ENCODE assay signal across 8 mouse cellular contexts in the genomic region with DNA sequence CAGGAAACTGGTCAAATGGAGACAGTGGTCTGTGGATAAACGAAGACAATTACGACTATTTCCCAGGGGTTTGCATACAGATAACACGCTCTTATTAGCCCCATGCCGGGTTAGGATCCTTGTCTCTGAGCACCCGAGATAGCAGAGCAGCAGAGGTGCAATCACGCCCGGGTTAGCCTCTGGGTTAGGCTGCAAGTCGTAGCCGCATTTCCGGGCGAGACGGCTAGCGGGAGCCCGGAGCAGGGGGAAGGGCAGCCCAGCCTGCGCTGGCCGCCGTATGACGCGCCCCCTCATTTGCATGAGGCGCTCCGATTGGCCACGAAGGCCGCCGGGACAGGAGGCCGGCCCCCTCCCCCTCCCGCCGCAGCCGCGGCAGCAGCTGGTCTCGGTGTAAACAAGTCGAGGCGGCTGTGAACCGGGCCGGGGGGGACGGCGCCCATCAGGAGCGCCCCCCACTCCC. TPM values are rescaled to one million over a fixed set of nuclear protein-coding genes. Genes with fewer than 3 reads are reported as not detected.
A peak's percentile ranks its signal among the peaks of the same experiment; 100 is the strongest.
DNase-seq lines count a peak whose midpoint lies in the region; ATAC-seq and TF ChIP-seq lines count a peak whose summit lies in the region.

A gene (plus strand): TSS at position 358 of the 460 bp plus-strand sequence.

- H3K9me3 ChIP-seq in erythroblast, embryonic 14.5 days (ENCODE audit: control insufficient read depth, low read length), result no peaks in the 10 kb centered on the region
- no peaks in the 10 kb centered on the region for H3K9me3 ChIP-seq in heart, embryonic 11.5 days (replicated peaks; ENCODE audit: control insufficient read depth, low read length)
- no peaks in the 10 kb centered on the region for H3K9me3 ChIP-seq in kidney, embryonic 16.5 days (ENCODE audit: low read length)
- no peaks in the 10 kb centered on the region for H3K9me3 ChIP-seq in liver, embryonic 11.5 days (ENCODE audit: control insufficient read depth, low read length)
- H3K9me3 ChIP-seq in stomach, embryonic 14.5 days (ENCODE audit: control insufficient read depth, low read depth, low read length), result no peaks in the 10 kb centered on the region

- no peaks in the 10 kb centered on the region for H3K79me2 ChIP-seq in myocyte (ENCODE audit: control insufficient read depth, insufficient read depth)

- TF ChIP-seq POLR2A in myocyte (IDR thresholded peaks at IDR 0.05; ENCODE audit: insufficient read length, low read depth), result peak; percentile 64

- ATAC-seq in heart, embryonic 11.5 days (replicated peaks; ENCODE audit: insufficient number of reproducible peaks, low FRiP score, low TSS enrichment), result peak; percentile 87
- ATAC-seq in kidney, embryonic 16.5 days (ENCODE audit: low FRiP score, low TSS enrichment), result peak; percentile 91
- ATAC-seq in liver, embryonic 11.5 days (replicated peaks; ENCODE audit: low FRiP score), result peak; percentile 90
- ATAC-seq in stomach, embryonic 14.5 days (ENCODE audit: insufficient number of reproducible peaks, insufficient read depth, low FRiP score, low read depth), result peak; percentile 94

- peak within 1 kb of the TSS; percentile 7 for H3ac ChIP-seq in myocyte (ENCODE audit: control insufficient read depth, insufficient read length)

- H3K4me2 ChIP-seq in heart, embryonic 11.5 days, result peak within 1 kb of the TSS; percentile 78
- H3K4me2 ChIP-seq in kidney, embryonic 16.5 days (replicated peaks; ENCODE audit: low read depth, low read length), result peak within 1 kb of the TSS; percentile 97
- H3K4me2 ChIP-seq in liver, embryonic 11.5 days, result peak within 1 kb of the TSS; percentile 94
- H3K4me2 ChIP-seq in myocyte (ENCODE audit: low read depth), result peak within 1 kb of the TSS; percentile 99
- peak within 1 kb of the TSS; percentile 88 for H3K4me2 ChIP-seq in stomach, embryonic 14.5 days (replicated peaks; ENCODE audit: low read depth, low read length)

- peak within 1 kb of the TSS; percentile 63 for H3K27ac ChIP-seq in heart, embryonic 11.5 days (ENCODE audit: low read depth, low read length)
- peak within 1 kb of the TSS; percentile 90 for H3K27ac ChIP-seq in kidney, embryonic 16.5 days (ENCODE audit: low read length)
- H3K27ac ChIP-seq in liver, embryonic 11.5 days (ENCODE audit: low read depth, low read length), result peak within 1 kb of the TSS; percentile 74
- H3K27ac ChIP-seq in stomach, embryonic 14.5 days (ENCODE audit: low read length), result peak within 1 kb of the TSS; percentile 78

- H3K36me3 ChIP-seq in erythroblast, embryonic 14.5 days (ENCODE audit: control insufficient read depth), result peaks cover 67% of the 10 kb centered on the region
- no peaks in the 10 kb centered on the region; the same call in 1 of the 2 replicates for H3K36me3 ChIP-seq in heart, embryonic 11.5 days (ENCODE audit: control insufficient read depth, insufficient read depth, low read length)
- H3K36me3 ChIP-seq in kidney, embryonic 16.5 days (ENCODE audit: insufficient read depth, low read length), result 0 out of 2 replicates have a peak, but pooled peaks cover 3% of the 10 kb centered on the region
- peaks cover 8% of the 10 kb centered on the region; the same call in 1 of the 2 replicates for H3K36me3 ChIP-seq in liver, embryonic 11.5 days (ENCODE audit: control insufficient read depth, insufficient read depth, low read length)
- H3K36me3 ChIP-seq in myocyte (ENCODE audit: control insufficient read depth, insufficient read depth), result no peaks in the 10 kb centered on the region
- peaks cover 13% of the 10 kb centered on the region for H3K36me3 ChIP-seq in stomach, embryonic 14.5 days (ENCODE audit: control insufficient read depth, insufficient read depth, low read length)

- H3K9ac ChIP-seq in heart, embryonic 11.5 days (ENCODE audit: low read depth, low read length), result peak within 1 kb of the TSS; percentile 76
- H3K9ac ChIP-seq in kidney, embryonic 16.5 days (replicated peaks; ENCODE audit: low read length), result peak within 1 kb of the TSS; percentile 93
- H3K9ac ChIP-seq in liver, embryonic 11.5 days (ENCODE audit: low read depth, low read length), result peak within 1 kb of the TSS; percentile 85
- H3K9ac ChIP-seq in stomach, embryonic 14.5 days (replicated peaks; ENCODE audit: low read depth, low read length), result peak within 1 kb of the TSS; percentile 74

- H3K4me1 ChIP-seq in erythroblast, embryonic 14.5 days (ENCODE audit: control insufficient read depth), result peaks cover 69% of the 10 kb centered on the region
- H3K4me1 ChIP-seq in heart, embryonic 11.5 days (ENCODE audit: control insufficient read depth, insufficient read depth, low read length), result peaks cover 32% of the 10 kb centered on the region
- peaks cover 41% of the 10 kb centered on the region for H3K4me1 ChIP-seq in kidney, embryonic 16.5 days (ENCODE audit: insufficient read depth, low read length)
- H3K4me1 ChIP-seq in liver, embryonic 11.5 days (replicated peaks; ENCODE audit: control insufficient read depth, insufficient read depth, low read length), result peaks cover 44% of the 10 kb centered on the region
- H3K4me1 ChIP-seq in stomach, embryonic 14.5 days (ENCODE audit: control insufficient read depth, insufficient read depth, low read length), result peaks cover 31% of the 10 kb centered on the region

- peak within 1 kb of the TSS; percentile 91 for H3K4me3 ChIP-seq in erythroblast, embryonic 14.5 days (replicated peaks)
- H3K4me3 ChIP-seq in heart, embryonic 11.5 days (ENCODE audit: low read depth, low read length), result peak within 1 kb of the TSS; percentile 53
- peak within 1 kb of the TSS; percentile 78 for H3K4me3 ChIP-seq in kidney, embryonic 16.5 days (ENCODE audit: low read length)
- peak within 1 kb of the TSS; percentile 76 for H3K4me3 ChIP-seq in liver, embryonic 11.5 days (ENCODE audit: low read depth, low read length)
- peak within 1 kb of the TSS; percentile 30 for H3K4me3 ChIP-seq in myocyte
- H3K4me3 ChIP-seq in stomach, embryonic 14.5 days (ENCODE audit: low read depth, low read length), result peak within 1 kb of the TSS; percentile 72

- WGBS in heart, embryonic 11.5 days (ENCODE audit: insufficient replicate concordance), result under 1% methylated on average over 33 of the region's 37 CpGs
- 0% methylated on average over 33 of the region's 37 CpGs for WGBS in kidney, embryonic 16.5 days
- under 1% methylated on average over 37 of the region's 37 CpGs for WGBS in liver, embryonic 11.5 days
- WGBS in stomach, embryonic 14.5 days, result under 1% methylated on average over 32 of the region's 37 CpGs

- H3K27me3 ChIP-seq in erythroblast, embryonic 14.5 days (ENCODE audit: control insufficient read depth), result no peaks in the 10 kb centered on the region
- no peaks in the 10 kb centered on the region for H3K27me3 ChIP-seq in heart, embryonic 11.5 days (ENCODE audit: control insufficient read depth, insufficient read depth, low read length)
- H3K27me3 ChIP-seq in kidney, embryonic 16.5 days (ENCODE audit: insufficient read depth, low read length), result no peaks in the 10 kb centered on the region
- H3K27me3 ChIP-seq in liver, embryonic 11.5 days (replicated peaks; ENCODE audit: control insufficient read depth, insufficient read depth, low read length), result no peaks in the 10 kb centered on the region
- H3K27me3 ChIP-seq in myocyte (ENCODE audit: control insufficient read depth, insufficient read depth, insufficient read length), result no peaks in the 10 kb centered on the region
- no peaks in the 10 kb centered on the region for H3K27me3 ChIP-seq in stomach, embryonic 14.5 days (ENCODE audit: control insufficient read depth, insufficient read depth, low read length)

- DNase-seq in CD4-positive, CD25-positive, alpha-beta regulatory T cell, adult 2 months (ENCODE audit: low read depth, low spot score), result peak; percentile 95
- peak; percentile 80 for DNase-seq in brain, embryonic 18.5 days (ENCODE audit: low read depth, low spot score)
- DNase-seq in liver, embryonic 11.5 days (ENCODE audit: low spot score), result peak; percentile 92

TF ChIP-seq in myocyte, 11 proteins besides CTCF, POLR2A, EP300 and RAD21:
- TF ChIP-seq POLR2AphosphoS2 (IDR thresholded peaks at IDR 0.05; ENCODE audit: insufficient read length, low read depth) (peak; percentile 81), TCF3 (IDR thresholded peaks at IDR 0.05; ENCODE audit: insufficient read length, low read depth) (peak; percentile 28), MYOD1 (IDR thresholded peaks at IDR 0.05; ENCODE audit: control insufficient read depth in 1 of 3, insufficient read length in 2 of 3, low read depth in 2 of 3) (peak in 2 of 3 experiments; percentile 67 to 89), CEBPB (IDR thresholded peaks at IDR 0.05; ENCODE audit: insufficient read depth, poor library complexity, severe bottlenecking) (no peak), MYOG (IDR thresholded peaks at IDR 0.05; ENCODE audit: control insufficient read depth in 1 of 3, insufficient read depth in 1 of 3, insufficient read length in 2 of 3, low read depth in 2 of 3) (peak; percentile 29 to 93 (median 80)), REST (IDR thresholded peaks at IDR 0.05; ENCODE audit: insufficient read depth, insufficient read length) (no peak)

RNA-seq across cellular contexts. Expression of the gene that starts here (rescaled TPM):
- polyA plus RNA-seq in erythroblast, embryonic 14.5 days (2012), result 156 and 161 TPM in 2 replicates
- 79.6 and 84.9 TPM in 2 replicates for polyA plus RNA-seq in heart, embryonic 11.5 days (2014; fragmentation: Nextera tagmentation; extraction: Ambion mirVana)
- polyA plus RNA-seq in kidney, embryonic 16.5 days (2015; fragmentation: Nextera tagmentation; extraction: Ambion mirVana), result 95.8 and 101 TPM in 2 replicates
- 49.1 and 52.2 TPM in 2 replicates for polyA plus RNA-seq in liver, embryonic 11.5 days (2014; fragmentation: Nextera tagmentation; extraction: Ambion mirVana)
- polyA plus RNA-seq in myocyte (2012; fragmentation: generic; extraction: Trizol), result 82.2 TPM
- 103 and 116 TPM in 2 replicates for polyA plus RNA-seq in stomach, embryonic 14.5 days (2014; fragmentation: Nextera tagmentation; extraction: Ambion mirVana)

Comparison
In these comparisons a context has a peak if more than half of its experiments do, and no peak if none do; other contexts are left out.
1. Peak in every context shown above with its lines: DNase-seq, ATAC-seq, H3K4me3 ChIP-seq and H3K27ac ChIP-seq.
2. H3K4me3 ChIP-seq: peak in every context shown above with its lines; median percentile 91 in erythroblast, embryonic 14.5 days; 78 in kidney, embryonic 16.5 days; 76 in liver, embryonic 11.5 days; 72 in stomach, embryonic 14.5 days; 53 in heart, embryonic 11.5 days; 30 in myocyte.